Mouse (Mus musculus): Measurements from ENCODE around the gene 2310002L09Rik.
"Not testable (repeated sequence)": the region's sequence is repeated elsewhere in the genome, so short reads cannot be mapped to it uniquely, and the experiment has no call there.

Gene 2310002L09Rik

DNA sequence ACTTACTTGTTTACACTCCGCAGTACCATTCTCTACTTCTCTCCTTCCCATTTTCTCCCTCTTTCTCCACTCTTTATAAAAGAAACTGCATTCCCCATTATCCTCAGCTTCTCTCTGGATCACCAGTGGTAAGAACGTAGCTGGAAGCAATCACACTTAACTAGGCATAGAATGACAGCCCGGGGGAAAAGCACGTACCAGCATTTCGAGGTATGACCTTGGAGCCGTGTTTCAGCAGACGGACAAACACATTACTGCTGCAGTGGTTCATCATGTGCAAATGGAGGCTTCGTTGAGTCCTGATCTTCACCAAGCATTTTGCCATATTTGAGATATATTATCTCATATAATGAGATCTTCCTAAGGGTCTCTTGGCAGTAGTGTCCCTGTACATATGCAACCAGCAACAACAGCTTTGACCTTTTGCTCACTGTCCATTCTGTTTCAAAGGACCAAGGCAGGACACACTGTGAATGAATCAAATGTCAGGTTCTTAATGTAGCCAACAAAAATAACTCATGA lies at the start of gene 2310002L09Rik:
Gene 2310002L09Rik, minus strand, starts transcription at position 472 of the 522 bp plus-strand sequence.
- no peak for DNase-seq (ENCODE audit: low read depth in 1 of 2, low spot score in 2 of 2)

DNA sequence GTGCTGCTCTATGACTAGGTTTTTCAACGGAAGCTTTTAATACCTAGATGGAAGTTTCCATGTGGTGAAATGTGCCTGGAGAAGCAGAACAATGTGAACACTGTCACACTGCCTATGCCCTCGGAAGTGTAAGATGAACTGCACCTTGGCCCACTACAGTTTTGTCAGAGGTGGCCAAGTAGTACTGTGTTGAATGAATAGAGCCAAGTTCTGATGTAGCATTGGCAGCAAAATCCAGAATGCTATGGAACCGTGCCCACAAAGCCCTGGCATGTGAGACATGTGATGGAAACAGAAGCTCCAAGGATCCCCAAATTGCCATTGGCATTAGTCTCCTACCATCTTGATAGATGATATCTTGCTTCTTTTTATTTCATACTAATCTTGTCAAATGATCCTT lies 29.8 kb upstream of the 2310002L09Rik start:
- no peak for DNase-seq (ENCODE audit: low read depth in 1 of 2, low spot score in 2 of 2)

DNA sequence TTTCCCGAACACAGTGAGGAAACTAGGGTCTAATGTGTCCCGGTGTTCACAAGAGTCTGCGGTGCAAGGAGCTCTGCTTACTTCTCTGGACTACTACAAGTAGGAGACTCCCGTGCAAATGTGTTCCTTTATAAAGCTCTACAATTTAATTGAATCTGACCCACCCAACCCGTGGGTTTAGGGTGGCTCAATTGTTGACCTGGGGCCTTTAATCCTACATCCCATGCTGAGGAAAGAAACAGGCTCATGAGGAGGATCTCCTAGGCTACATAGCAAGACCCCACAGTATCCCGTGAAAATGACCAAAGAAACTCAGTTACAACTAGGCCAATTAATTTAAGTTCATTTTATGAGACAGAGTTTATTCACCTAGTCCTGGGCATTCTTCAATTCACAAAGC lies 30.0 kb downstream of the 2310002L09Rik start, which contains the start of gene Gm11756:
Gene Gm11756, minus strand, starts transcription at position 101 of the 400 bp plus-strand sequence.
- not testable (repeated sequence) for DNase-seq (ENCODE audit: low read depth in 1 of 2, low spot score in 2 of 2)

DNA sequence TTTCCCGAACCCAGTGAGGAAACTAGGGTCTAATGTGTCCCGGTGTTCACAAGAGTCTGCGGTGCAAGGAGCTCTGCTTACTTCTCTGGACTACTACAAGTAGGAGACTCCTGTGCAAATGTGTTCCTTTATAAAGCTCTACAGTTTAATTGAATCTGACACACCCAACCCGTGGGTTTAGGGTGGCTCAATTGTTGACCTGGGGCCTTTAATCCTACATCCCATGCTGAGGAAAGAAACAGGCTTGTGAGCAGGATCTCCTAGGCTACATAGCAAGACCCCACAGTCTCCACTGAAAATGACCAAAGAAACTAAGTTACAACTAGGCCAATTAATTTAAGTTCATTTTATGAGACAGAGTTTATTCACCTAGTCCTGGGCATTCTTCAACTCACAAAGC lies 44.8 kb downstream of the 2310002L09Rik start, which contains the start of gene Gm13871:
Gene Gm13871, minus strand, starts transcription at position 101 of the 400 bp plus-strand sequence.
- DNase-seq (ENCODE audit: low read depth in 1 of 2, low spot score in 2 of 2), result not testable (repeated sequence)

DNA sequence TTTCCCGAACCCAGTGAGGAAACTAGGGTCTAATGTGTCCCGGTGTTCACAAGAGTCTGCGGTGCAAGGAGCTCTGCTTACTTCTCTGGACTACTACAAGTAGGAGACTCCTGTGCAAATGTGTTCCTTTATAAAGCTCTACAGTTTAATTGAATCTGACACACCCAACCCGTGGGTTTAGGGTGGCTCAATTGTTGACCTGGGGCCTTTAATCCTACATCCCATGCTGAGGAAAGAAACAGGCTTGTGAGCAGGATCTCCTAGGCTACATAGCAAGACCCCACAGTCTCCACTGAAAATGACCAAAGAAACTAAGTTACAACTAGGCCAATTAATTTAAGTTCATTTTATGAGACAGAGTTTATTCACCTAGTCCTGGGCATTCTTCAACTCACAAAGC lies 59.6 kb downstream of the 2310002L09Rik start, which contains the start of gene Gm11757:
Gene Gm11757, minus strand, starts transcription at position 101 of the 400 bp plus-strand sequence.
- not testable (repeated sequence) for DNase-seq (ENCODE audit: low read depth in 1 of 2, low spot score in 2 of 2)

All from monocyte, adult 2 months (primary cell).